Mouse (Mus musculus) limb, embryonic 14.5 days (tissue): ENCODE measurements around the gene Spata32. TPM values are rescaled to one million over a fixed set of nuclear protein-coding genes. Genes with fewer than 3 reads are reported as not detected.

Experiments
- ATAC-seq: fragments of 200-750 bp; cut with Nextera tagmentation; 2 replicates; pipeline ENCODE4 v1.8.0; 2017; ENCODE audit warnings: low read depth, moderate number of reproducible peaks, moderate TSS enrichment; ENCODE audit not compliant: low FRiP score
- DNase-seq: peaks from one replicate; pipeline ENCODE4 v3.0.0-alpha.2; 2015; ENCODE audit warnings: low spot score
- H3K27ac ChIP-seq: fragments of 300-500 bp; sonication (generic); replicated peaks from 2 replicates; pipeline ENCODE4 v1.5.1; 2014; ENCODE audit warnings: low read depth, mild to moderate bottlenecking, low read length, moderate library complexity, mixed read lengths
- H3K27me3 ChIP-seq: fragments of 300-500 bp; sonication (generic); 2 replicates; pipeline ENCODE4 v1.6.1; 2014; ENCODE audit warnings: low read length, mixed read lengths; ENCODE audit not compliant: control insufficient read depth, insufficient read depth
- H3K36me3 ChIP-seq: fragments of 300-500 bp; sonication (generic); 2 replicates; pipeline ENCODE4 v1.6.1; 2014; ENCODE audit warnings: mild to moderate bottlenecking, low read length, moderate library complexity, mixed read lengths; ENCODE audit not compliant: control insufficient read depth, insufficient read depth
- H3K4me1 ChIP-seq: fragments of 300-500 bp; sonication (generic); 2 replicates; pipeline ENCODE4 v1.6.1; 2014; ENCODE audit warnings: antibody characterized with exemption, low read length, mixed read lengths; ENCODE audit not compliant: control insufficient read depth, insufficient read depth
- H3K4me2 ChIP-seq: fragments of 300-500 bp; sonication (generic); replicated peaks from 2 replicates; pipeline ENCODE4 v1.6.1; 2014; ENCODE audit warnings: low read depth, mild to moderate bottlenecking, low read length, moderate library complexity; ENCODE audit not compliant: severe bottlenecking
- H3K4me3 ChIP-seq: fragments of 300-500 bp; sonication (generic); replicated peaks from 2 replicates; pipeline ENCODE4 v1.5.1; 2014; ENCODE audit warnings: low read length
- H3K9ac ChIP-seq: fragments of 300-500 bp; sonication (generic); 2 replicates; pipeline ENCODE4 v1.6.1; 2014; ENCODE audit warnings: mild to moderate bottlenecking, low read depth, low read length, moderate library complexity; ENCODE audit not compliant: severe bottlenecking
- H3K9me3 ChIP-seq: fragments of 300-500 bp; sonication (generic); 2 replicates; pipeline ENCODE4 v1.6.1; 2016; ENCODE audit warnings: low read length; ENCODE audit not compliant: control insufficient read depth
- POLR2A ChIP-seq: fragments of 200-500 bp; IDR thresholded peaks from 2 replicates; pipeline ENCODE4 v1.8.0; 2012; ENCODE audit warnings: inconsistent platforms, mild to moderate bottlenecking, moderate library complexity, borderline replicate concordance; ENCODE audit not compliant: insufficient read depth, insufficient read length; ENCODE audit errors: extremely low read depth
- WGBS: fragments of 180-500 bp; shearing (Covaris S2); extraction: QIAGEN DNeasy Blood & Tissue Kit; methylation state at CpG from one replicate; pipeline ENCODE4 v1.1.7; 2014; 5-methylcytosine and 5-hydroxymethylcytosine counted together
- polyA plus RNA-seq, 2 experiments: library from polyadenylated mRNA; depleted of rRNA in 1 of 2; stranded (reverse) in 1 of 2; unstranded in 1 of 2; fragments of >200 nt; fragmentation: Nextera tagmentation in 1 of 2; extraction: Ambion mirVana in 1 of 2; gene quantifications; 2 replicates each; pipeline versions ENCODE4 v1.2.1 to v1.2.3; 2012 to 2014

Gene Spata32
- polyA plus RNA-seq, 2 experiments = not detected

- ATAC-seq (no peak), DNase-seq (no peak)
- peak overlapping the region; percentile 50 for H3K4me2 ChIP-seq
- no peaks in the 10 kb centered on the region for H3K4me1 ChIP-seq
- WGBS = 7% methylated on average over 41 of the region's 44 CpGs
- H3K27me3 ChIP-seq = peaks cover 71% of the 10 kb centered on the region
- H3K9ac ChIP-seq = peak overlapping the region; percentile 38; the same call in 1 of the 2 replicates
- H3K4me3 ChIP-seq = peak overlapping the region; percentile 28
- H3K27ac ChIP-seq = no peak overlapping the region
- H3K9me3 ChIP-seq = no peaks in the 10 kb centered on the region
- TF ChIP-seq POLR2A = no peak
- no peaks in the 10 kb centered on the region for H3K36me3 ChIP-seq
These were observed 25.0 kb downstream of the Spata32 start for GRCm38 (mm10) chr11:103192956-103193824.

GRCm38 (mm10) chr11:103192230-103192955 is 25.8 kb downstream of the Spata32 start:
- peak overlapping the region; percentile 50 for H3K4me2 ChIP-seq
- 21% methylated on average over 28 of the region's 28 CpGs for WGBS
- H3K9ac ChIP-seq = peak overlapping the region; percentile 38; the same call in 1 of the 2 replicates
- H3K4me1 ChIP-seq = no peaks in the 10 kb centered on the region
- H3K9me3 ChIP-seq = no peaks in the 10 kb centered on the region
- TF ChIP-seq POLR2A = no peak
- no peak overlapping the region for H3K27ac ChIP-seq
- peaks cover 63% of the 10 kb centered on the region for H3K27me3 ChIP-seq
- no peaks in the 10 kb centered on the region for H3K36me3 ChIP-seq
- no peak for DNase-seq
- H3K4me3 ChIP-seq = peak overlapping the region; percentile 28
- ATAC-seq = no peak

- WGBS = 35% methylated on average over 2 of the region's 2 CpGs
- DNase-seq (no peak), ATAC-seq (no peak)
- Histone ChIP-seq H3K9ac (no peak overlapping the region), H3K4me2 (no peak overlapping the region), H3K4me3 (no peak overlapping the region), H3K36me3 (no peaks in the 10 kb centered on the region), H3K27me3 (no peaks in the 10 kb centered on the region), H3K27ac (no peak overlapping the region), H3K4me1 (no peaks in the 10 kb centered on the region), H3K9me3 (no peaks in the 10 kb centered on the region)
- no peak for TF ChIP-seq POLR2A
These were observed 33.3 kb downstream of the Spata32 start for GRCm38 (mm10) chr11:103184891-103185290.

GRCm38 (mm10) chr11:103181911-103182310 is 36.3 kb downstream of the Spata32 start:
- WGBS = 84% methylated on average over 3 of the region's 3 CpGs
- no peaks in the 10 kb centered on the region for H3K36me3 ChIP-seq
- DNase-seq (no peak), ATAC-seq (no peak)
- no peaks in the 10 kb centered on the region for H3K27me3 ChIP-seq
- H3K9ac ChIP-seq = no peak overlapping the region
- TF ChIP-seq POLR2A = no peak
- no peaks in the 10 kb centered on the region for H3K4me1 ChIP-seq
- no peaks in the 10 kb centered on the region for H3K9me3 ChIP-seq
- H3K27ac ChIP-seq = no peak overlapping the region
- no peak overlapping the region for H3K4me3 ChIP-seq
- H3K4me2 ChIP-seq = no peak overlapping the region

- 79% methylated on average over 9 of the region's 9 CpGs for WGBS
- ATAC-seq (no peak), DNase-seq (no peak)
- no peaks in the 10 kb centered on the region for H3K4me1 ChIP-seq
- H3K27ac ChIP-seq = no peak overlapping the region
- no peaks in the 10 kb centered on the region for H3K27me3 ChIP-seq
- no peaks in the 10 kb centered on the region for H3K9me3 ChIP-seq
- H3K4me2 ChIP-seq = no peak overlapping the region
- H3K36me3 ChIP-seq = no peaks in the 10 kb centered on the region
- no peak overlapping the region for H3K9ac ChIP-seq
- TF ChIP-seq POLR2A = no peak
- H3K4me3 ChIP-seq = no peak overlapping the region
These were observed 36.9 kb downstream of the Spata32 start for GRCm38 (mm10) chr11:103181349-103181748.
